Mouse (Mus musculus): Measurements from ENCODE around the gene Wasl. TPM values are rescaled to one million over a fixed set of nuclear protein-coding genes. Genes with fewer than 3 reads are reported as not detected.

Gene Wasl
- total and polyA plus RNA-seq, 2 experiments from 2014 or later: 20.9 to 61.0 TPM

GRCm38 (mm10) chr6:24569711-24570110 lies 95.1 kb downstream of the Wasl start:
- no peak overlapping the region for H3K9ac ChIP-seq (replicated peaks; ENCODE audit: low read length)
- no peaks in the 10 kb centered on the region for H3K27me3 ChIP-seq (ENCODE audit: insufficient read depth, low read length)
- no peaks in the 10 kb centered on the region for H3K4me1 ChIP-seq (ENCODE audit: insufficient read depth, low read length)
- ATAC-seq: no peak
- H3K27ac ChIP-seq: no peak overlapping the region
- no peak for DNase-seq (ENCODE audit: low spot score)
- 84% methylated on average over 1 of the region's 1 CpGs for WGBS
- no peaks in the 10 kb centered on the region for H3K36me3 ChIP-seq (ENCODE audit: insufficient read depth, low read length)
- no peak overlapping the region for H3K4me2 ChIP-seq (ENCODE audit: low read depth, low read length)
- no peak for TF ChIP-seq CTCF (IDR thresholded peaks at IDR 0.05; ENCODE audit: low read depth)
- no peaks in the 10 kb centered on the region for H3K9me3 ChIP-seq (ENCODE audit: low read length)
- H3K4me3 ChIP-seq (ENCODE audit: low read length): no peak overlapping the region

- no peak for ATAC-seq
Measured at GRCm38 (mm10) chr6:24568963-24569362, 95.8 kb downstream of the Wasl start.

GRCm38 (mm10) chr6:24564886-24565285 lies 99.9 kb downstream of the Wasl start:
- Histone ChIP-seq H3K4me3 (ENCODE audit: low read length) (no peak overlapping the region), H3K27ac (no peak overlapping the region), H3K4me2 (ENCODE audit: low read depth, low read length) (no peak overlapping the region), H3K4me1 (ENCODE audit: insufficient read depth, low read length) (no peaks in the 10 kb centered on the region), H3K9ac (replicated peaks; ENCODE audit: low read length) (no peak overlapping the region), H3K36me3 (ENCODE audit: insufficient read depth, low read length) (no peaks in the 10 kb centered on the region), H3K27me3 (ENCODE audit: insufficient read depth, low read length) (no peaks in the 10 kb centered on the region), H3K9me3 (ENCODE audit: low read length) (no peaks in the 10 kb centered on the region)
- 96% methylated on average over 1 of the region's 1 CpGs for WGBS
- DNase-seq (ENCODE audit: low spot score): no peak
- no peak for ATAC-seq
- no peak for TF ChIP-seq CTCF (IDR thresholded peaks at IDR 0.05; ENCODE audit: low read depth)

More at GRCm38 (mm10) chr6:24568963-24569362, 95.8 kb downstream of the Wasl start:
- H3K4me3 ChIP-seq (ENCODE audit: low read length): no peak overlapping the region
- H3K27ac ChIP-seq: no peak overlapping the region
- H3K36me3 ChIP-seq (ENCODE audit: insufficient read depth, low read length): no peaks in the 10 kb centered on the region
- no peak overlapping the region for H3K4me2 ChIP-seq (ENCODE audit: low read depth, low read length)
- peak; percentile 55 for TF ChIP-seq CTCF (IDR thresholded peaks at IDR 0.05; ENCODE audit: low read depth)
- H3K9ac ChIP-seq (replicated peaks; ENCODE audit: low read length): no peak overlapping the region
- H3K4me1 ChIP-seq (ENCODE audit: insufficient read depth, low read length): no peaks in the 10 kb centered on the region
- H3K27me3 ChIP-seq (ENCODE audit: insufficient read depth, low read length): no peaks in the 10 kb centered on the region
- peak; percentile 25 for DNase-seq (ENCODE audit: low spot score)
- H3K9me3 ChIP-seq (ENCODE audit: low read length): no peaks in the 10 kb centered on the region
- WGBS: 86% methylated on average over 5 of the region's 5 CpGs

GRCm38 (mm10) chr6:24564081-24564480 lies 100.7 kb downstream of the Wasl start:
- DNase-seq (ENCODE audit: low spot score) (no peak), ATAC-seq (no peak)
- Histone ChIP-seq H3K27ac (no peak overlapping the region), H3K4me1 (ENCODE audit: insufficient read depth, low read length) (no peaks in the 10 kb centered on the region), H3K9me3 (ENCODE audit: low read length) (no peaks in the 10 kb centered on the region), H3K36me3 (ENCODE audit: insufficient read depth, low read length) (no peaks in the 10 kb centered on the region), H3K9ac (replicated peaks; ENCODE audit: low read length) (no peak overlapping the region), H3K27me3 (ENCODE audit: insufficient read depth, low read length) (no peaks in the 10 kb centered on the region), H3K4me2 (ENCODE audit: low read depth, low read length) (no peak overlapping the region), H3K4me3 (ENCODE audit: low read length) (no peak overlapping the region)
- no peak for TF ChIP-seq CTCF (IDR thresholded peaks at IDR 0.05; ENCODE audit: low read depth)
- 72% methylated on average over 9 of the region's 9 CpGs for WGBS

Other genes starting within 250 kb of the Wasl start
- 1.5 and 1.7 TPM in 2 replicates for gene Iqub, start 149.9 kb downstream of the Wasl start, total RNA-seq (2014; rRNA removed)
- 1.5 and 2.0 TPM in 2 replicates for gene Iqub, start 149.9 kb downstream of the Wasl start, polyA plus RNA-seq (2015; fragmentation: Nextera tagmentation; extraction: Ambion mirVana)
- gene Ndufa5, start 137.0 kb downstream of the Wasl start, total RNA-seq (2014; rRNA removed): 17.1 and 24.3 TPM in 2 replicates
- 596 and 598 TPM in 2 replicates for gene Ndufa5, start 137.0 kb downstream of the Wasl start, polyA plus RNA-seq (2015; fragmentation: Nextera tagmentation; extraction: Ambion mirVana)
- 0.11 and 0.31 TPM in 2 replicates for gene Asb15, start 136.9 kb downstream of the Wasl start, total RNA-seq (2014; rRNA removed)
- gene Asb15, start 136.9 kb downstream of the Wasl start, polyA plus RNA-seq (2015; fragmentation: Nextera tagmentation; extraction: Ambion mirVana): 0.11 and 0.24 TPM in 2 replicates
- gene Lmod2, start 67.2 kb downstream of the Wasl start, total RNA-seq (2014; rRNA removed): not detected in 2 replicates
- gene Lmod2, start 67.2 kb downstream of the Wasl start, polyA plus RNA-seq (2015; fragmentation: Nextera tagmentation; extraction: Ambion mirVana): not detected in 2 replicates
- gene Hyal6, start 68.2 kb upstream of the Wasl start, total RNA-seq (2014; rRNA removed): not detected in 2 replicates
- not detected in 2 replicates for gene Hyal6, start 68.2 kb upstream of the Wasl start, polyA plus RNA-seq (2015; fragmentation: Nextera tagmentation; extraction: Ambion mirVana)
- not detected in 2 replicates for gene Hyal4, start 83.3 kb upstream of the Wasl start, total RNA-seq (2014; rRNA removed)
- not detected in 2 replicates for gene Hyal4, start 83.3 kb upstream of the Wasl start, polyA plus RNA-seq (2015; fragmentation: Nextera tagmentation; extraction: Ambion mirVana)
- not detected in 2 replicates for gene Spam1, start 126.2 kb upstream of the Wasl start, total RNA-seq (2014; rRNA removed)
- gene Spam1, start 126.2 kb upstream of the Wasl start, polyA plus RNA-seq (2015; fragmentation: Nextera tagmentation; extraction: Ambion mirVana): not detected in 2 replicates
- not detected in 2 replicates for gene Hyal5, start 193.0 kb upstream of the Wasl start, total RNA-seq (2014; rRNA removed)
- not detected in 2 replicates for gene Hyal5, start 193.0 kb upstream of the Wasl start, polyA plus RNA-seq (2015; fragmentation: Nextera tagmentation; extraction: Ambion mirVana)

Data from hindbrain, postnatal 0 days (tissue).